Mouse (Mus musculus): ENCODE measurements around the gene Lcn12. TPM values are rescaled to one million over a fixed set of nuclear protein-coding genes. Genes with fewer than 3 reads are reported as not detected.

Gene Lcn12
- not detected in 2 replicates for polyA plus RNA-seq (2015; fragmentation: Nextera tagmentation; extraction: Ambion mirVana)

DNA sequence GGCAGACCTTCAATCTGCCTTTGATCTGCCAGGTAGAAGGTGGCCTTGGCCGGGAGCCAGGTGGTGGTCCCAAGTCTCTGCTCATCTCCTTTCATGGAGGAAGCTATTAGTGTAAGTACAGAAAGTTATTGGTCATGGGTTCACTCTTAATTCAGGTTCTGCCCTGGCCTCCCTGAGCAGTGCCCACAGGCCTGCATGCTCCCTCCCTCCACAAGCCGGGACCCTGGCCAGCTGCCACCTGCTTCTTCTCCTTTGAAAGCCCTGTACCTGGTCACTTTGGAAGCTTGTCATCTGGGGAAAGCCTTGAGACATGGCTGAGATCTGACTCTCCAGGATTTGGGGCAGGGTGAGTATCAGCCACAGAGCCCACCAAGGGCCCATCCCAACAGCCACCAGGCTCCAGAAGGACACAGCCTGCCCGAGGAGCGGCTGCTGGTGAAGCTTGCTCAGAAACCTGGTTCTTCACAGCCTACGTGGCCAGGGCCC, at the start of gene Lcn12:
Lcn12 (minus strand) TSS at position 436 of the 486 bp plus-strand sequence.
- Histone ChIP-seq H3K9ac (no peak within 1 kb of the TSS), H3K4me2 (no peak within 1 kb of the TSS), H3K4me3 (no peak within 1 kb of the TSS), H3K27me3 (replicated peaks) (no peaks in the 10 kb centered on the region), H3K9me3 (no peaks in the 10 kb centered on the region), H3K36me3 (no peaks in the 10 kb centered on the region), H3K27ac (replicated peaks) (no peak within 1 kb of the TSS), H3K4me1 (peaks cover 8% of the 10 kb centered on the region; the same call in 1 of the 2 replicates)
- no peak for ATAC-seq (ENCODE audit: extremely low read depth, insufficient number of reproducible peaks, low FRiP score, low TSS enrichment)
- WGBS: 68% methylated on average over 5 of the region's 5 CpGs

DNA sequence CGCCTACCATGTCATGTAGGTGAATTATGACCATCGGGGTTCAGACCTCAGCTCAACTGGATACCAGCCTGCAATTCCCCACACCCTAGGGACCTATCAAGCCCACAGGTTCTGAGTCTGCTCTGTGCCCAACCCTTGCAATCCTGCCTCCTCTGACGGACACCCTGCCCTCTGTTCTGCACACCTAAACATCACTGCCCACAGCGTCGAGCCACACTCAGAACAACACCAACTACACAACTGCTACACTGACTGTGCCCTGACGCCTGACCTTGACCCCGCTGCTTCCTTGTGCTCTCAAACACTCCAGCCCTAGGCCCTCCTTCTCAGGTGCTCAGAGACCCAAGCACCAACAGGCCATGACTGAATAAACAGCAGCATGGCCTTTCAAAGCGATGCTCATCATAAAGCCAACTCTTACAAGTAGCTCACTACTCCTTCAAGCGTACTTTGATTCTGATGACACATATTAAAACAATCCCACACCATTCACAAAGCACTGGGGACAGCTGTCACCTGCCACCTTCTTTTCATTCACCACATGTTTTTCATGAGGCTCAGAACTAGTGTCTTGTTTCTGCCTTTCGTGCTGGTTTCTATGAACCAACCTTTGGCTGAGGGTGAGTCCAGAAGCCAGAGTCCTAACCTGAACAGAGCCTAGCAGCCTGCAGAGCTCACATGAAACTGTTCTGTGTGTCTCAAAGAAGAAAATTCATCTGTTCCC, 48.1 kb upstream of the Lcn12 start:
- no peak overlapping the region for H3K9ac ChIP-seq
- WGBS: 88% methylated on average over 10 of the region's 10 CpGs
- no peak overlapping the region for H3K27ac ChIP-seq (replicated peaks)
- H3K4me3 ChIP-seq: no peak overlapping the region
- H3K27me3 ChIP-seq (replicated peaks): no peaks in the 10 kb centered on the region
- peaks cover 37% of the 10 kb centered on the region for H3K36me3 ChIP-seq
- no peaks in the 10 kb centered on the region for H3K9me3 ChIP-seq
- H3K4me2 ChIP-seq: no peak overlapping the region
- no peak for ATAC-seq (ENCODE audit: extremely low read depth, insufficient number of reproducible peaks, low FRiP score, low TSS enrichment)
- H3K4me1 ChIP-seq: peaks cover 14% of the 10 kb centered on the region

DNA sequence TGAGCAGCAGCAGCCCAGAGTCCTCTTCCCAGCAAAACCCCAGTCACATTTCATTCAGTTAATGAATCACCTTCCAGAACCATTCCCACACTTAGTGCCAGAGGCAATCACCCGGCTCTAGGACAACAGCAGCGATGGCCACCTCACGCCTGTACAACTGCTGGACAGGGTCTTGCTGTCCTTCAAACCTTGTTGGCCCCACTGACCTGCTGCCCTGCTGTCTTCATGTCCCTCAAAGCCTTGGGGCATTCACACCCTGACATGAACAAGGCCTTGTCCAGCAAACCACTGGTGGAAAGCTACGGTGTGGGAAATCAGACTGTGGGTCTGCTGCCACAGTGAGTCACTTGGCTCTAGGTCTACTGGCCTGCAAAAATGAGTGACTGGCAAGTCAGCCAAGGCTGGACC, 46.8 kb upstream of the Lcn12 start:
- Histone ChIP-seq H3K36me3 (peaks cover 49% of the 10 kb centered on the region), H3K27ac (replicated peaks) (no peak overlapping the region), H3K4me1 (peaks cover 8% of the 10 kb centered on the region), H3K4me3 (no peak overlapping the region), H3K9me3 (no peaks in the 10 kb centered on the region), H3K27me3 (replicated peaks) (no peaks in the 10 kb centered on the region), H3K9ac (no peak overlapping the region), H3K4me2 (no peak overlapping the region)
- 93% methylated on average over 4 of the region's 4 CpGs for WGBS
- ATAC-seq (ENCODE audit: extremely low read depth, insufficient number of reproducible peaks, low FRiP score, low TSS enrichment): no peak

DNA sequence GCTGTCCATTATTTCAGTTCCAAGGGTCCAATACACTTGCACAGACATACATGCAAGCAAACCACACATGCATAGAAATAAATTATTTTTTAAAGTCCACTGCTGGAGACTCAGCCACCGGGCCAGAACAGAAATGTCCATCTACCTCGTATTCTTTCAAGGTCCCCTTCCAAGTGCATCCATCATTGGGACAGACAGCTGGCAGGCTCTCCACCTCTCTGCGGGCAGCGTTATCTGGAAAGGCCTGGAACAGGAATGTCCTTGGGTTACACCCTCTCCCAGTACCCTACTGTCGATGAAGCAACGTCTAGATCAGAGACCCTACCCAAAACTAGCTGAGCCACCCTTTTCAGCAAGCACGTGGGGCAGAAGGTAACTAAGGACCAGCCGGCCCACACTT, 42.8 kb upstream of the Lcn12 start:
- no peak for ATAC-seq (ENCODE audit: extremely low read depth, insufficient number of reproducible peaks, low FRiP score, low TSS enrichment)
- H3K4me1 ChIP-seq: 0 out of 2 replicates have a peak, but pooled peaks cover 2% of the 10 kb centered on the region
- no peaks in the 10 kb centered on the region for H3K27me3 ChIP-seq (replicated peaks)
- no peak overlapping the region for H3K9ac ChIP-seq
- no peak overlapping the region for H3K4me3 ChIP-seq
- no peaks in the 10 kb centered on the region for H3K9me3 ChIP-seq
- peaks cover 78% of the 10 kb centered on the region for H3K36me3 ChIP-seq
- 64% methylated on average over 8 of the region's 8 CpGs for WGBS
- H3K4me2 ChIP-seq: no peak overlapping the region
- H3K27ac ChIP-seq (replicated peaks): no peak overlapping the region

DNA sequence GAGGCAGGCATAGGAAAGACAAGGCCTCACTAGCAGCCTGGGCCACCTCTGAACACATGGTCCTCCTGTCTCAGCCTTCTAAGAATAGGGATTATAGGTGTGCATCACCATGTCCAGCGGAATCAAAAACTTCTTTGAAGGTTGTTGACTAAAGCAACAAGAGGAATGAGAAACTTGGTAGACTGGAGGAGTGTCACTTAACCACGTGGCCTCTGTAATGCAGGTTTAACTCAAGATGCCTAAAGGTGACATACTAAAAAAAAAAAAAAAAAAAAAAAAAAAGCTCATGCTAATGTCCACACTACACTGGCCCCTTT, 41.1 kb upstream of the Lcn12 start:
- WGBS: 95% methylated on average over 2 of the region's 2 CpGs
- Histone ChIP-seq H3K9ac (no peak overlapping the region), H3K36me3 (peaks cover 94% of the 10 kb centered on the region), H3K9me3 (no peaks in the 10 kb centered on the region), H3K27ac (replicated peaks) (no peak overlapping the region), H3K4me3 (no peak overlapping the region), H3K27me3 (replicated peaks) (no peaks in the 10 kb centered on the region), H3K4me2 (no peak overlapping the region), H3K4me1 (0 out of 2 replicates have a peak, but pooled peaks cover 2% of the 10 kb centered on the region)
- no peak for ATAC-seq (ENCODE audit: extremely low read depth, insufficient number of reproducible peaks, low FRiP score, low TSS enrichment)

DNA sequence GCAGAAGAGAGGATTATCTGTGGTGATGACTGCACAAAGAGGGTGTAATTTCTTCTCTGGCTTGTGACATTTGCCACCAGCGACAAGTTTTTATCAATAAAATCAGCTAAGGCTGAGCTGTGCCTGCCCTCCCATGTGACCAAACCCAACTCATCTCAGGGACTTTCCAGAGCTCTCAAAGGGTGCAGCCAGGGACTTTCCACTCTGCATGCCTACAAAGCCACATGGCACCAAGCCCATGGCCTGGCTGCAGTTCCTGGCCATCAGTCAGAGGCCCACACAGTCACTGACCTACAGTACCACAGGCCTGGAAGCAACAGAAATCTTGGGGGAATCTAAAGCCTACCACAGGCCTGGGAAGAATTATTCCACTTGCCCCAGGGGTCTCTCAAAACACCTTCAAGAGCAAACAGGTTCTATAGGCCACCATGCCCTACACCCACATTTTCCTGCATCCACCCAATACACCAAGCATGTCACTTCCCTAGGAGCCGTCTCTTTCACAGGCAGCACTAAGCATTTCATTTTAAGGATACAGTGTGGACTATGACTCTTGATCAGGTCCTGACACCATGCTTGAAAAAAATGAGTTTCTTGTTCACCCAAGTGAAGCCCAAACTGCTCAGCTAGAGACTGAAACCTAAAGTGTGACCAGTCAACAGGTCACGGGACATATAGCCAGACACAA, 40.6 kb upstream of the Lcn12 start:
- no peak overlapping the region for H3K4me2 ChIP-seq
- no peaks in the 10 kb centered on the region for H3K27me3 ChIP-seq (replicated peaks)
- H3K36me3 ChIP-seq: peaks cover 94% of the 10 kb centered on the region
- no peak for ATAC-seq (ENCODE audit: extremely low read depth, insufficient number of reproducible peaks, low FRiP score, low TSS enrichment)
- WGBS: 75% methylated on average over 3 of the region's 3 CpGs
- no peak overlapping the region; the same call in 1 of the 2 replicates for H3K9ac ChIP-seq
- H3K9me3 ChIP-seq: no peaks in the 10 kb centered on the region
- no peak overlapping the region for H3K4me3 ChIP-seq
- no peak overlapping the region for H3K27ac ChIP-seq (replicated peaks)
- 0 out of 2 replicates have a peak, but pooled peaks cover 2% of the 10 kb centered on the region for H3K4me1 ChIP-seq

DNA sequence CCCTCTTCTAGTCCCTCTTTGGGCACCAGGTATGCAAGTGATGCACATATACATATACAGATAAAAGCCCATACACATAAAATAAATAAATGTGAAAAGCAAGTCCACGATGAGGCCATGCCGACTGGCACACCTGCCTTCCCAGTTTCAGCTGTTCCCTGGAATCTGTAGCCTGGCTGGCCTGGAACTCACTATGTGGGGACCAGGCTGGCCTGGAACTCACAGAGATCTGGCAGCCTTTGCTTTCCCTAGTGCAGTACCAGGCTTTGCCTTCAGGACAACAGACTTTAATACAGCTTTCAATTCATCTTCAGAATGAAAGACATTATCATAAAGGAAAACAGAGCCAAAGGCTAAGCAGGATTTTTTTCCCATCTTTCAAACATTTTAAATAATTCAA, 40.0 kb upstream of the Lcn12 start:
- Histone ChIP-seq H3K4me3 (no peak overlapping the region), H3K9me3 (no peaks in the 10 kb centered on the region), H3K27me3 (replicated peaks) (no peaks in the 10 kb centered on the region), H3K27ac (replicated peaks) (no peak overlapping the region), H3K9ac (no peak overlapping the region), H3K4me2 (no peak overlapping the region), H3K4me1 (0 out of 2 replicates have a peak, but pooled peaks cover 2% of the 10 kb centered on the region), H3K36me3 (peaks cover 97% of the 10 kb centered on the region)
- WGBS: 89% methylated on average over 2 of the region's 2 CpGs
- no peak for ATAC-seq (ENCODE audit: extremely low read depth, insufficient number of reproducible peaks, low FRiP score, low TSS enrichment)

DNA sequence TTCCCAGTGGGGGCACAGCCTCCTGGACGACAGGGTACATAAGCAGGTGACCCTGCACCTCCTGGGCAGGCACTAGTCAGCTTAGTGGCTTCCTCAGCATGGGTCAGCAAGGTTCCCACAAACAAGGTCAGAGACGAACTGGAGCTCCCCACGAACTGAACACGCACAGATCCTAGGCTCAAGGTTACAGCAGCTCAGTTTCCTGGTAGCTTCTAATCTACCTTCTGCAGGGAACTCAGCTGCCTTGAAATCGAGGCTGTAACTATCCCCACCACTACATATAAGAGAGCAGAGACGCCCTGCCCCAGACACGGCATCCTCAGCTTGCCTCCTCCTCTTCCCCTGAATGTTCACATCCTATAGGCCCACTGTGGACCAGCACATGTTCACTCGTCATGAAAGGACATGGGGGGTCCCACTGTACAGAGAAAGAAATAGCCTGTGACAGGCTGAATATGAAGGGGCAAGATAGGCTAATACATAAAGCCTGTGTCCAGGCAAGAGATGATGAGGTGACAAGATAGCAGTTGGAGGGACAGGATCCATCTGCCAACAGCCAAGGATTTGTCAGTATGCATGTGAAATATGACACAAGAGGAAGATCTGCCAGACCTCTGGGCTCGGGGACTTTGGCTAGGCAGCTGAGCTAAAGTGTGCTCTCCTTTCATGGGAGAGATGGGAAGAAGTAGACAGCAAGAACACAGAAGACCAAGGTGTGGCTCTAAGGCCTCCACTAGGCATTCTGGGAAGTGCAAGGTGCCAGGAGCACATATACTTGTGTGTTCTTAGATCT, 33.0 kb upstream of the Lcn12 start:
- Histone ChIP-seq H3K9me3 (no peaks in the 10 kb centered on the region), H3K27ac (replicated peaks) (no peak overlapping the region), H3K27me3 (replicated peaks) (no peaks in the 10 kb centered on the region), H3K4me2 (no peak overlapping the region), H3K36me3 (peaks cover 98% of the 10 kb centered on the region), H3K4me1 (no peaks in the 10 kb centered on the region), H3K4me3 (no peak overlapping the region), H3K9ac (no peak overlapping the region)
- no peak for ATAC-seq (ENCODE audit: extremely low read depth, insufficient number of reproducible peaks, low FRiP score, low TSS enrichment)
- WGBS: 88% methylated on average over 9 of the region's 9 CpGs

DNA sequence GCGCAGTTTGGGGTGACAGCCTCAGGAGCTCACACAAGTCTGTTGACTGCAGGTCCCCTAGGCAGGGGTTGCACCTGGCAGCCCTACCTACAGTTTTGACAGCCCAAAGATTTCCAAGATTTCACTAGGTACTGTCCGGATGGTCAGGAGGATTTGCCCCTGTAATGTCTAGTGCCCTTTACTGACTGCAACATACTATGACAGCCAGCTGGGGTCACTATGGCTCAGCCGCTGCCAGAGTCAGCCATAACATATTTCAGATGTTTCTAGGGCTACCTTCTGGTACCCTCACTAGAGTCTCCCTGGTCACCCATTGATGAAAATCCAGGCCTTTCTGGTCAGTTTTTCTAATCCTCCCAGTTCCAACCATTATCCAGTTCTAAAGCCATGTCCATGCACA, 16.2 kb upstream of the Lcn12 start:
- WGBS: 61% methylated on average over 3 of the region's 3 CpGs
- no peak overlapping the region for H3K4me3 ChIP-seq
- no peaks in the 10 kb centered on the region for H3K9me3 ChIP-seq
- H3K4me1 ChIP-seq: no peaks in the 10 kb centered on the region
- no peaks in the 10 kb centered on the region for H3K27me3 ChIP-seq (replicated peaks)
- ATAC-seq (ENCODE audit: extremely low read depth, insufficient number of reproducible peaks, low FRiP score, low TSS enrichment): no peak
- H3K9ac ChIP-seq: no peak overlapping the region
- no peak overlapping the region for H3K4me2 ChIP-seq
- peaks cover 10% of the 10 kb centered on the region for H3K36me3 ChIP-seq
- H3K27ac ChIP-seq (replicated peaks): no peak overlapping the region

DNA sequence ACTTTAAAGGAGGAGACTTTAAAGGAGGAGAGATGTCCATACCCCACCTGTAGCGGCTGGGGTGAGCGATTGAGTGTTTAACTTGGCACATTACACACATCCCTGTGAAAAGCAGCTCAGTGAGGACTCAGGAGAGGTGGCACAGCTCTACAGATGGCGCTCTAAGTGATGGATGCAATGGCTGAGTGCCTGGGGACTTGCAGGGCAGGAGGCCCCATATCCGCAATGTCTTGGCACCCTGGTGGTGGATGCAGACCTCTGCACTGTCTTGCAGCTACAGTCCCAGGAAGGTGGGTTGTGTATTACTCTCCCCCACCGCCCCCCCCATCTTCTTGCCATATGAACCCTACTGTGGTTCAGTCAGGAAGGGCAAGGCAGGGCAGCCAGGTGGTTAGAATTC, 13.3 kb upstream of the Lcn12 start:
- Histone ChIP-seq H3K27ac (replicated peaks) (no peak overlapping the region), H3K9ac (no peak overlapping the region), H3K4me1 (peaks cover 8% of the 10 kb centered on the region), H3K4me2 (no peak overlapping the region), H3K4me3 (no peak overlapping the region), H3K36me3 (peaks cover 37% of the 10 kb centered on the region), H3K27me3 (replicated peaks) (no peaks in the 10 kb centered on the region), H3K9me3 (no peaks in the 10 kb centered on the region)
- 35% methylated on average over 5 of the region's 5 CpGs for WGBS
- no peak for ATAC-seq (ENCODE audit: extremely low read depth, insufficient number of reproducible peaks, low FRiP score, low TSS enrichment)

DNA sequence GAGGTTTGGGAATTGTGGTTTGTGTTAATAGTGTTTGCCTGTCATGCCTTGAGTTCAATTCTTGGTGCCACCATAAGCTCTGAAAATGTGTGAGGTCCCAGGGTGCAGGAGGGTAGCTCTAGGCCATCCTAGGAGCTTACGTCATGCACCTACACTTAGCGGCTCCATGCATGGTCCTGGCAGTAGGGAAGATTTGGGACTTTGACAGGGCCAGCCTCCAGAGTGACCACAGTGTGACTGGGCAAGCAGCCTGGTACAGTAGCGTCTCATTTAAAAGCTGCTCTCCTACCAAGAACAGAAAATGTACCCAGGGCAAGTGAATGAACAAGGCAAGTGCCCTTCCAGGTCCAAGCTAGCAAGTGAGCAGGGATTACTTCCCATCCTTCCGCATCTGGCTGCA, 12.1 kb upstream of the Lcn12 start:
- no peak overlapping the region for H3K4me2 ChIP-seq
- no peak overlapping the region for H3K27ac ChIP-seq (replicated peaks)
- ATAC-seq (ENCODE audit: extremely low read depth, insufficient number of reproducible peaks, low FRiP score, low TSS enrichment): no peak
- WGBS: 83% methylated on average over 4 of the region's 4 CpGs
- no peaks in the 10 kb centered on the region for H3K9me3 ChIP-seq
- H3K4me1 ChIP-seq: peaks cover 18% of the 10 kb centered on the region
- no peak overlapping the region for H3K4me3 ChIP-seq
- H3K27me3 ChIP-seq (replicated peaks): no peaks in the 10 kb centered on the region
- no peak overlapping the region for H3K9ac ChIP-seq
- H3K36me3 ChIP-seq: peaks cover 37% of the 10 kb centered on the region

Data from heart, embryonic 13.5 days (tissue).